Mouse (Mus musculus) kidney, adult 2 months (tissue): Measurements from ENCODE around the gene Fem1b. TPM values are rescaled to one million over a fixed set of nuclear protein-coding genes. Genes with fewer than 3 reads are reported as not detected.
A peak's percentile ranks its signal among the peaks of the same experiment; 100 is the strongest.

ENCODE experiments used
- DNase-seq: peaks from one replicate; pipeline ENCODE4 v3.0.0; 2021
- H3K27ac ChIP-seq: fragments of 200-500 bp; 2 replicates; pipeline ENCODE4 v1.5.1; 2012; ENCODE audit warnings: low read depth, low read length, control low read depth, inconsistent platforms; ENCODE audit not compliant: insufficient read depth
- H3K27me3 ChIP-seq: fragments of 200-500 bp; replicated peaks from 2 replicates; pipeline ENCODE4 v1.6.1; 2012; ENCODE audit warnings: mild to moderate bottlenecking, moderate library complexity, low read length, inconsistent platforms; ENCODE audit not compliant: control insufficient read depth, insufficient read depth
- H3K36me3 ChIP-seq: fragments of 200-500 bp; 2 replicates; pipeline ENCODE4 v1.6.1; 2012; ENCODE audit warnings: mild to moderate bottlenecking, moderate library complexity, low read length, inconsistent platforms; ENCODE audit not compliant: control insufficient read depth, insufficient read depth
- H3K4me1 ChIP-seq: fragments of 200-500 bp; 2 replicates; pipeline ENCODE4 v1.6.1; 2011; ENCODE audit warnings: low read length; ENCODE audit not compliant: control insufficient read depth, insufficient read depth
- H3K4me3 ChIP-seq: fragments of 200-500 bp; 2 replicates; pipeline ENCODE4 v1.5.1; 2011; ENCODE audit warnings: mild to moderate bottlenecking, low read depth, low read length, control low read depth; ENCODE audit not compliant: insufficient read depth
- CTCF ChIP-seq: fragments of 200-500 bp; conservative IDR thresholded peaks from 2 replicates; pipeline ENCODE4 v1.5.1; 2011; ENCODE audit warnings: low read depth, mild to moderate bottlenecking, control low read depth, low read length, moderate library complexity, mixed read lengths; ENCODE audit not compliant: insufficient read depth, insufficient read length
- POLR2A ChIP-seq: fragments of 200-500 bp; IDR thresholded peaks from one replicate; pipeline ENCODE4 v1.6.1; 2011; ENCODE audit warnings: low read depth, low read length, control low read depth
- WGBS: fragments of 180-500 bp; shearing (Covaris S2); methylation state at CpG from one replicate; pipeline ENCODE4 v1.1.7; 2018; 5-methylcytosine and 5-hydroxymethylcytosine counted together
- polyA plus RNA-seq: library from polyadenylated mRNA; depleted of rRNA; stranded (reverse); fragments of >200 nt; gene quantifications from 2 replicates; pipeline ENCODE4 v1.2.3, GENCODE M21; 2012

Gene Fem1b
- polyA plus RNA-seq, 1 experiment: 8.6 TPM

DNA sequence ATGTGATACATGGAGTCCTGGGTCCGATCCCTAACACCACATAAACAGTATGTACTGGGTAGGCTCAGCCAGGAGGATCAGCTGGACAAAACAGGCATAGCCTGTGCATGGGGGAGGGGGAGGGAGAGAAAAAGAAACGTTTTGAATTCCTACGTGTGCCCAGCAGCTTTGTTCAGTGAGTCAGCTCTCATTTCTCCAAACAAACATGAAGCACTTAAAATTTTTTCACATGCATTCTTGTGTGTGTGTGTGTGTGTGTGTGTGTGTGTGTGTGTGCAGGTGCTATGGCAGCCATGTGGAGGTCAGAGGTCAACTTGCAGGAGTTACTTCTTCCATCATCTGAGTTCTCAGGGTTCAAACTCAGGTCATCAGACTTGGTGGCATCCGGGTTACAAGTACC, 36.3 kb downstream of the Fem1b start:
- H3K27me3 ChIP-seq: no peaks in the 10 kb centered on the region
- no peak for TF ChIP-seq CTCF
- TF ChIP-seq POLR2A: no peak
- peak; percentile 5 for DNase-seq
- H3K4me1 ChIP-seq: no peaks in the 10 kb centered on the region
- no peak overlapping the region for H3K27ac ChIP-seq
- WGBS: 45% methylated on average over 4 of the region's 4 CpGs
- no peak overlapping the region for H3K4me3 ChIP-seq
- no peaks in the 10 kb centered on the region for H3K36me3 ChIP-seq

DNA sequence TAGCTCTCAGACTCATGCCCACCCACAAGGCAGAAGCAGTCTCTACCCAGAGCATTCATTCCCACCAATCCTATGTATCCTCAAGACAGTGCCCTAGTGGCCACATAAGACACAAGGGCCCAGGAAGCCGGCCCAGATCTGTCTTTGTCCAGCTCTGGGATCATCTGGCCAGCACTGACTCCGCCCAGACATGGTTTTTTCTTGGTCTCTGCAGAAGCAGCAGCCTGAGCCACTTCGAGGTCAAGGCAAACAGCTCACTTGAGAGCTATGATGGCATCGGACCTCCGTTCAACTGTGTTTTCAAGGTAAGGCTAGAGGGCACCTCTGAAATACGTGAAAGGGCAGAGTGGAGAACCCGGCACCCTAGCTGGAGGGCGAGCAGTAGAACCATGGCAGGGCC, 39.0 kb downstream of the Fem1b start:
- WGBS: 66% methylated on average over 8 of the region's 8 CpGs
- H3K27me3 ChIP-seq: no peaks in the 10 kb centered on the region
- no peaks in the 10 kb centered on the region for H3K4me1 ChIP-seq
- no peak overlapping the region for H3K27ac ChIP-seq
- no peaks in the 10 kb centered on the region for H3K36me3 ChIP-seq
- no peak for TF ChIP-seq CTCF
- no peak for TF ChIP-seq POLR2A
- no peak for DNase-seq
- no peak overlapping the region for H3K4me3 ChIP-seq

DNA sequence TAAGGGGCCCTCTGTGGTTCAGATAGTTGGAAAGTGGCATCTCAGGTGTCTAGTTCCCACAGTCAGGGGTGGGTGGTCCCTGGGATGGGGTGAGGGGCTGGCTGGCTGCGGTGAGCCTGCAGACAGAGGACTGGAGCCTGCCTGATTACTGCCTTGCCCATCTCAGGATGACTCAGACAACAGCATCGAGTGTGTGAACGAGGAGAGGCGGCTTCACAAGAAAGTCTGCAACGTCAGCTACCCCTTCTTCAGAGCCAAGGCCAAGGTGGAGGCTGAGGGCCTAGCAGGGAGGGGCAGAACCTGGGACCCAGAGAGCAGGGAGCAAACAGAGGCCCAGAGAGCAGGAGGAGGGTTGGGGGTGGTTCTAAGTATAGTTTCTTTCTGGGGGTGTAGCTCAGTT, 43.4 kb downstream of the Fem1b start:
- WGBS: 86% methylated on average over 5 of the region's 5 CpGs
- DNase-seq: no peak
- H3K4me3 ChIP-seq: no peak overlapping the region
- TF ChIP-seq POLR2A (no peak), CTCF (no peak)
- H3K36me3 ChIP-seq: no peaks in the 10 kb centered on the region
- no peak overlapping the region for H3K27ac ChIP-seq
- H3K27me3 ChIP-seq: no peaks in the 10 kb centered on the region
- no peaks in the 10 kb centered on the region for H3K4me1 ChIP-seq

DNA sequence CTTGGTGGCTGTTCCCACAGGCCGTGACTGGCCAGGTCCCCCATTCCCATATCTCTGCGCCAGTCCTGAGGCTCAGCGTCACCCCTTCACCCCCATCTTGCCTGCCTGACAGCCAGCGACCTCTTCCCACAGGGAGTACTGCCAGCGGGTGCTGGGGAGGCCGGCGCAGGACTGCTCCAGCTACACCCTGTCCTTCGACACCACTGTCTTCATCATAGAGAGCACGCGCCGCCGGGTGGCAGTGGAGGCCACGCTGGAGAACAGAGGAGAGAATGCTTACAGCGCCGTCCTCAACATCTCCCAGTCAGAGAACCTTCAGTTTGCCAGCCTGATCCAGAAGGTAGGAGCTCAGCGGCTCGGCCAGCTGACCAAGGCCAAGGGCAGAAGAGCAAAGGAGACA, 44.3 kb downstream of the Fem1b start:
- DNase-seq: no peak
- H3K4me1 ChIP-seq: no peaks in the 10 kb centered on the region
- H3K27me3 ChIP-seq: no peaks in the 10 kb centered on the region
- no peaks in the 10 kb centered on the region for H3K36me3 ChIP-seq
- H3K27ac ChIP-seq: no peak overlapping the region
- TF ChIP-seq POLR2A: no peak
- no peak for TF ChIP-seq CTCF
- WGBS: 74% methylated on average over 17 of the region's 17 CpGs
- no peak overlapping the region for H3K4me3 ChIP-seq

DNA sequence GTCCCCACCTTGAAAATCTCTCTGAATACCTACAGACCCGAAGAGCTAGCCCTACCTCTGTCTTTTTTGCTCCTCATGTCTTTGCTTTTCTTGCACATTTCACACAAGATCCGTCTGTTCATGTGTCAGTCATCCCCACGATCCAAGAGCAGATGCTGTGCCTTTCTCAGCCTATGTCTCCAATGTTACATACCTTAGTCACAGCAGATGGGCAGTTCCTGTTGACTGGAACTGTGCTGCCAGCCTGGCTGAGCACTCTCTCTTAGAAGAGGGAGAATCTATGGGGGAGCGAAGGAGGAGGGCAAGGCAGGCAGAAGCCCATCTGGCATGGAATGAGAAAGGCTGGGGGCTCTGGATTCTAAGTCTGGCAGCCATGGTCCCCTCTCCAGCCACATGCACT, 46.4 kb downstream of the Fem1b start:
- Histone ChIP-seq H3K27ac (no peak overlapping the region), H3K36me3 (no peaks in the 10 kb centered on the region), H3K4me1 (no peaks in the 10 kb centered on the region), H3K27me3 (no peaks in the 10 kb centered on the region), H3K4me3 (no peak overlapping the region)
- WGBS: 84% methylated on average over 4 of the region's 4 CpGs
- TF ChIP-seq CTCF (no peak), POLR2A (no peak)
- DNase-seq: no peak

DNA sequence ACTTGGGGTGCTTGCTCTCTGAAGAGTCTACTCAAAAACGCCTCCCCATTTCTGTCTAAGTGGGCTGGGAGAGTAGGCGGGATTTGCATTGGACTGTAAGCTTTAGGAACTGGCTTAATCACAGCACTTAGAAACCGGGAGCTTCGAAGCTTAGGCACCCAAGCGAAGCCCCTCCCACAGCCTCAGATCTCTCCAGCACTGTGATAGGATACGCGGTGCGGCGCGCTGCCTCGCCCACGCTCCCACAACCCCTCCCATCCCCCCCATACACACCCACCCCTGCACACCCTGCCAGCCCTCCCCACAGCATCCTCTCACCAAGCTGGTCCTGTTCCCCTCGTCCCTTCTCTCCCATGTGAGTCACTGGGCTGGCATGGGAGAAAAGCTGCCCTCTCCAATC, 48.3 kb downstream of the Fem1b start:
- no peaks in the 10 kb centered on the region for H3K36me3 ChIP-seq
- H3K4me1 ChIP-seq: no peaks in the 10 kb centered on the region
- WGBS: 14% methylated on average over 13 of the region's 13 CpGs
- H3K27ac ChIP-seq: no peak overlapping the region
- H3K4me3 ChIP-seq: no peak overlapping the region
- TF ChIP-seq POLR2A: no peak
- no peak for TF ChIP-seq CTCF
- no peaks in the 10 kb centered on the region for H3K27me3 ChIP-seq
- no peak for DNase-seq

DNA sequence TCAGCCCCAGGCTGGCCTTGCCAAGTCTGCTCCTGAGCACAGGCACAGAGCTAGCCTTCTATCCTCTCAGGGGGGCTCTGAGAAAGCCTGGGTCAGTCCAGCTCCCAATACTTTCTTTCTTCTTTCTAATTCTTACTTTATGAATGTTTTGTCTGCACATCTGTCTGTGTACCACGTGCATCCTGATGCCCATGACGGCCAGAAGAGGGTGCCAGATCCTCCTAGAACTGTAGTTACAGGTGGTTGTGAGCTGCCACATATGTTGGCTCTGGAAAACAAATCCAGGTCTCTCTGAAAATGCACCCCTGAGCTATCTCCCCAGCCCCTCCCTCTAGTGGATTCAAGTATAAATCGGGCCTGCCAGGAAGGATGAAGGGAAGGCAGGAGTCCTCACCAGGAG, 52.1 kb downstream of the Fem1b start:
- TF ChIP-seq CTCF (peak; percentile 41), POLR2A (no peak)
- Histone ChIP-seq H3K36me3 (no peaks in the 10 kb centered on the region), H3K27me3 (no peaks in the 10 kb centered on the region), H3K4me1 (no peaks in the 10 kb centered on the region), H3K4me3 (no peak overlapping the region), H3K27ac (no peak overlapping the region)
- DNase-seq: no peak
- 54% methylated on average over 3 of the region's 3 CpGs for WGBS

DNA sequence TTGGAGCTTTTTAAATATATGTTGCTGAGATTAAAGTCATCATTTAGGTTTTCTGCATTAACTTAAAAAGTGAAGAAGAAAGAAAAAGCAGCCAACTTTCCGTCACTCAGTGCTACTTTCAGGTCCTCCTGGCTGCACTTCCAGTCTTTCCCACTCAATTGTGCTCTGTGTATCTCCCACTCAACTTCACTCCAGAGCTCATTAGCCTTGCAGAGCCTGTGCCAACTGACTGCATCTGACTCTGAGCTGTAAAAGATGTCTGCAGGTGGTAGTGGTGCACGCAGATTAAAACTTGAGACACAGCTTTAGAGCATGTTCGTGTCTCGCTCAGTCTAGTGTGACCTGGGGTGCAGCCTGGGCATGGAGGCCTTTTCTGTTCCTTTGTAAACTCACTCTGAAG, 53.4 kb downstream of the Fem1b start:
- Histone ChIP-seq H3K36me3 (no peaks in the 10 kb centered on the region), H3K27ac (no peak overlapping the region), H3K4me3 (no peak overlapping the region), H3K27me3 (no peaks in the 10 kb centered on the region), H3K4me1 (no peaks in the 10 kb centered on the region)
- no peak for DNase-seq
- WGBS: 60% methylated on average over 4 of the region's 4 CpGs
- TF ChIP-seq CTCF: no peak
- no peak for TF ChIP-seq POLR2A
